Mouse (Mus musculus) embryonic facial prominence, embryonic 14.5 days (tissue): ENCODE results near the gene Lrrc25. TPM values are rescaled to one million over a fixed set of nuclear protein-coding genes. Genes with fewer than 3 reads are reported as not detected.
A peak's percentile ranks its signal among the peaks of the same experiment; 100 is the strongest.

ENCODE experiments used
- ATAC-seq: fragments of 200-750 bp; cut with Nextera tagmentation; 2 replicates; pipeline ENCODE4 v1.8.0; 2017; ENCODE audit warnings: low read depth, moderate number of reproducible peaks, moderate TSS enrichment
- DNase-seq: peaks from one replicate; pipeline ENCODE4 v3.0.0-alpha.2; 2015; ENCODE audit warnings: low spot score
- H3K27ac ChIP-seq: fragments of 300-500 bp; sonication (generic); replicated peaks from 2 replicates; pipeline ENCODE4 v1.5.1; 2014; ENCODE audit warnings: low read depth, mild to moderate bottlenecking, low read length, moderate library complexity
- H3K27me3 ChIP-seq: fragments of 300-500 bp; sonication (generic); replicated peaks from 2 replicates; pipeline ENCODE4 v1.6.1; 2014; ENCODE audit warnings: low read length; ENCODE audit not compliant: control insufficient read depth, insufficient read depth
- H3K36me3 ChIP-seq: fragments of 300-500 bp; sonication (generic); 2 replicates; pipeline ENCODE4 v1.6.1; 2014; ENCODE audit warnings: low read length, mixed read lengths; ENCODE audit not compliant: control insufficient read depth, insufficient read depth
- H3K4me1 ChIP-seq: fragments of 300-500 bp; sonication (generic); 2 replicates; pipeline ENCODE4 v1.6.1; 2014; ENCODE audit warnings: antibody characterized with exemption, low read length; ENCODE audit not compliant: control insufficient read depth, insufficient read depth
- H3K4me2 ChIP-seq: fragments of 300-500 bp; sonication (generic); 2 replicates; pipeline ENCODE4 v1.6.1; 2014; ENCODE audit warnings: low read depth, mild to moderate bottlenecking, low read length, moderate library complexity, mixed read lengths
- H3K4me3 ChIP-seq: fragments of 300-500 bp; sonication (generic); 2 replicates; pipeline ENCODE4 v1.5.1; 2014; ENCODE audit warnings: low read depth, mild to moderate bottlenecking, low read length
- H3K9ac ChIP-seq: fragments of 300-500 bp; sonication (generic); 2 replicates; pipeline ENCODE4 v1.6.1; 2014; ENCODE audit warnings: low read depth, mild to moderate bottlenecking, low read length, moderate library complexity, mixed read lengths
- H3K9me3 ChIP-seq: fragments of 300-500 bp; sonication (generic); 2 replicates; pipeline ENCODE4 v1.6.1; 2016; ENCODE audit warnings: low read length; ENCODE audit not compliant: control insufficient read depth
- WGBS: fragments of 180-500 bp; shearing (Covaris S2); extraction: QIAGEN DNeasy Blood & Tissue Kit; methylation state at CpG from one replicate; pipeline ENCODE4 v1.1.7; 2014; 5-methylcytosine and 5-hydroxymethylcytosine counted together
- polyA plus RNA-seq: library from polyadenylated mRNA; unstranded; fragments of >200 nt; fragmentation: Nextera tagmentation; extraction: Ambion mirVana; gene quantifications from 2 replicates; pipeline ENCODE4 v1.2.1, GENCODE M21; 2014

Lrrc25 gene
- polyA plus RNA-seq, 1 experiment from 2014 or later, result 1.8 TPM

DNA sequence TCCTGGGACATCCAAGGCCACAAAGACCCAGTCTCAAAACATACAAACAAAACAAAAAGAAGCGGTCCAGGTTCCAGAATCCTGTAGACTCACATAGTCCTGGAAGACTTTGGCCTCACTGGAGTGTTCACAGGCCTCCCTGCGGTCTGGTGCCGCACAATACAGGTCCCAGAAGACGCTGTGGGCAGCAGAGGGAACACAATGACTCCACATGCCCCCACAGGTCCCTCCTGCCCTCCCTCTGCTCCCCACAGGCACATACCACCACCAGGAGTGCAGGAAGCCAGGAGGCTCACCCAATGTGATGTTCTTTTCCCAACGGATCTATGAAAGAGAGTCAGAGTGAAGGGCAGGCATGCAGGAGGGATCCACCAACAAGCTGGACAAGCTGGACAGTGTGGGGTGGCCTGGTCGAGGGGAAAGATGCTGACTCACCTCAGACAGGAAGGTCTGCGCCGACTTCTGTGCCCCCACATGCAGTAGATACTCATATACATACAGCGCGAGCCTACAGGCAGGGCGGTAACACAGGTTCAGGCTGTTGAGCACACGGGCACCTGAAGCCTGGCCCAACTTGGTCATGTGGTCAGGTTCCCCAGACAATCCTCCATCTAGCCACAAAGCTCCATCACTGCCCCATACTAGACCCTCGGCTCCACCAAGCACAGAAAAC is 13.7 kb upstream of the Lrrc25 start:
- no peak overlapping the region for H3K27ac ChIP-seq
- peaks cover 24% of the 10 kb centered on the region for H3K4me1 ChIP-seq
- no peak for DNase-seq

DNA sequence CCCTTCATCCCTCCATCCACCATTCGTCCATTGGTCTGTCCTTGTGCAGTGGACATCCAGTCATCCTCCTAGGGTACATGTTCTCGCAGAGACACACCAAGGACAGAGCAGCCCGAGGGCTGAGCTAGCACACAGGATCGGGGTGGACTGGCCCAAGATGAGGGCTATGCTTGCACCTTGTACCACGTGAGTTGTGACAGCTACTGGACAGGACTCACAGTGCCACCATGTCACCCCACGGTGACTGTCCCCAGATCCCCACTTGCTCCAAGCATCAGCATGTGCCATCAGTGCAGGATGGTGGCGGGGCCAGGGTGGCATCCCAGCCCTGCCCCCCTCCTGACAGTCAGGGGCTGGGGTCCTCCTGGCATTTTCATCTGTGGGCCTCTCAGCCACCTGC is 11.4 kb upstream of the Lrrc25 start:
- H3K4me1 ChIP-seq, result peaks cover 27% of the 10 kb centered on the region
- DNase-seq (no peak), ATAC-seq (no peak)
- H3K9ac ChIP-seq, result no peak overlapping the region
- no peak overlapping the region for H3K4me2 ChIP-seq
- H3K9me3 ChIP-seq, result no peaks in the 10 kb centered on the region
- WGBS, result 81% methylated on average over 7 of the region's 7 CpGs
- no peak overlapping the region for H3K4me3 ChIP-seq
- no peak overlapping the region for H3K27ac ChIP-seq
- no peaks in the 10 kb centered on the region for H3K27me3 ChIP-seq
- H3K36me3 ChIP-seq, result peaks cover 11% of the 10 kb centered on the region; the same call in 1 of the 2 replicates

More for the DNA sequence above, 13.7 kb upstream of the Lrrc25 start:
- H3K9me3 ChIP-seq, result no peaks in the 10 kb centered on the region
- 95% methylated on average over 13 of the region's 13 CpGs for WGBS
- H3K27me3 ChIP-seq, result no peaks in the 10 kb centered on the region
- no peak overlapping the region for H3K4me2 ChIP-seq
- ATAC-seq, result no peak
- no peak overlapping the region for H3K4me3 ChIP-seq
- peaks cover 11% of the 10 kb centered on the region for H3K36me3 ChIP-seq
- H3K9ac ChIP-seq, result no peak overlapping the region

DNA sequence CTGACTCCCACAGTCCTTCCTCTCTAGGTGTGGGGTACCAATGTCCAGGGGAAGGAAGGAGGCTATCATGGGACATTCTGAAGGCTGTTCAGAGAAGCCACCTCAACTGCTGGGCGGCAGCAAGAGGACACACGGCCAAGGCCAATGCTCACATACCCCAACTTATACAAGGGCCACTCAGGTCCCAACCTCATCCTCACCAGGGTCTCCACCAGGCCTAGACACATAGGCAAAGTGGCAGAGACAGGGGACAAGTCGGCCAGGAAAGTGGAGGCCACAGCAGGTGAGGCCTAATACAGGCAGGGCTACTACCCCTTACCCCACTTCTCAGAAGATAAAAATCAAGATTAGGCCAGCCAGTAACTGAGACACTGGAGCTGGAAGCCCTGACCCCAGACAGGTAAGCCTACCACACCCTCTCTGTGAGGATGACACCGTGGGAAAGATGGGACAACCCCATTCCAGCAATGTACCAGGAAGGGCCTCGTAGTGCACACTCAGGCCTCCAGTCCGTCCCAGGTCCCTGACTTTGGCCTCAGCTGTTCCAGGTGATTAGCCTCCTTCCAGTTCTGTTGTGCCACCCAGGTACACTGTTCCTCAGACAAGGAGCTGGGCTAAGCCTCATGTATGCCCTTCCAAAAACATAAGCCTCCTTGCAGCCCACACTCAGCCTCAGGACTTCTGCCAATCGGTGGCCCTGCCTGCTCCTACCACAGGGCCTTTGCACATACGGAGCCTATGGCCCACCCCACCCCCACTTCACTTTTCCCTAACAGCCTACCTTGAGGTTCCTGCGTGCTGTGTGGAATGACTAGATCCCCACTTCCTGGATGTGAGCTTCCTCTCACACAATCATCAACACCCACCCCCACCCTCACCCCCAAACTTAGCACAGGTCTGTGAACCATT is 9.8 kb upstream of the Lrrc25 start:
- Histone ChIP-seq H3K9me3 (no peaks in the 10 kb centered on the region), H3K4me2 (peak overlapping the region; percentile 83), H3K4me1 (peaks cover 25% of the 10 kb centered on the region), H3K9ac (no peak overlapping the region), H3K36me3 (peaks cover 11% of the 10 kb centered on the region; the same call in 1 of the 2 replicates), H3K27me3 (no peaks in the 10 kb centered on the region), H3K27ac (no peak overlapping the region), H3K4me3 (no peak overlapping the region)
- no peak for DNase-seq
- no peak for ATAC-seq
- WGBS, result 83% methylated on average over 9 of the region's 9 CpGs

DNA sequence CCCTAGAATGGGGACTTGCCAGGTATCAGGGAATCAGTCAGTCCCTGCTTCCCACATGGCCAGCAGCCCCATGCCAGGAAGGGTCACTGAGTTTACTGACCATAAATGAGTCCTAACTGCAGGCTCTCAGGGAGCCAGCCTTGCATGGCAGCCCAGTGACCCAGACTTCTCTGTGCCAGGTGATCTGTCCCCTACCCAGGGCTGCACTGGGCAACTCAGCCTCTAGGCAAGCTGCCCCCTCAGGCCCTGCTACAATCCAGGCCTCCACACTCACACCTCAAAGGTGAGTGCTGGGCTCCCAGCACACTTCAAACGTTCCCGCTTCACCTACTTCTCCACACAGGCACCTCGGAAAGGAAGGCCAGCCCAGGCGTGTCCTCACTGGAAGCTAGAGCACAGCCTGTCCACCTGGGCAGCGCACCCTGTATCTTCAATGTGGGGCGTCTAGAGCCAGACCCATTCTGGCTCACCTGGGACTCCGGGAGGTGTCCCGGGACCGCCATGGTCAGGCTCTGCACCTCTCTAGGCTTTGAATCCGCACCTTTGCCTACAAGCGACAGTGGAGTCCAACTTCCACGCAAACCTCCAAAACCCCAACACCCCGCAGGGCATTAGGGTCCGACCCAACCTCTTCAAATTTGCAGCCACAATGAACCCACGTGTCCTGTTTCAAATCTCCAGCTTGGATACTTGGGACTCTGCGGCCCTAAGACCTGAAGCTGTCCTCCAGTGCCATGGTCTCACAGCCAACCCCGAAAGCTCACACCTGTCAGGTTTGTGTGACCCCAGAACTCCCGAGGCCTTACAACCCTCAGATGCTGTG is 9.0 kb upstream of the Lrrc25 start:
- ATAC-seq (no peak), DNase-seq (no peak)
- Histone ChIP-seq H3K27me3 (no peaks in the 10 kb centered on the region), H3K9me3 (no peaks in the 10 kb centered on the region), H3K4me1 (peaks cover 21% of the 10 kb centered on the region), H3K4me3 (peak overlapping the region; percentile 80), H3K4me2 (peak overlapping the region; percentile 83), H3K27ac (0 out of 2 replicates have a peak overlapping the region, but pooled peaks have one; percentile 99), H3K36me3 (peaks cover 8% of the 10 kb centered on the region; the same call in 1 of the 2 replicates), H3K9ac (peak overlapping the region; percentile 93)
- WGBS, result 56% methylated on average over 18 of the region's 18 CpGs

DNA sequence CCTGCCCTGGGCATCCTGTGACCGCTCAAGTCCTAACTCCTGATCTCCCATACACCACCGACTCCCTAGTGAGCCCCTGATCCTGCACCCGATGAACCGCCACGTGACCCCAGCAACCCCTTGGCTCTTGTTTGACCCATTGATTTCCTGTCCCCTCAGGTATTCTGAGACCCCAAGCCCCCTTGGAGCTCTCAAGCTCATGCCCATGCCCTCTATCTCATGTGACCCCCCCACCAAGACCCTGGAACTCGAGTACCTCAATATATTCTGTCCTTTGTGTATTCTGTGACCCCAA is 8.4 kb upstream of the Lrrc25 start:
- H3K4me3 ChIP-seq, result peak overlapping the region; percentile 80
- H3K9ac ChIP-seq, result peak overlapping the region; percentile 93
- H3K36me3 ChIP-seq, result peaks cover 3% of the 10 kb centered on the region; the same call in 1 of the 2 replicates
- DNase-seq (no peak), ATAC-seq (no peak)
- H3K4me2 ChIP-seq, result peak overlapping the region; percentile 83
- H3K4me1 ChIP-seq, result peaks cover 21% of the 10 kb centered on the region
- H3K9me3 ChIP-seq, result no peaks in the 10 kb centered on the region
- H3K27ac ChIP-seq, result 0 out of 2 replicates have a peak overlapping the region, but pooled peaks have one; percentile 99
- 20% methylated on average over 6 of the region's 6 CpGs for WGBS
- no peaks in the 10 kb centered on the region for H3K27me3 ChIP-seq

DNA sequence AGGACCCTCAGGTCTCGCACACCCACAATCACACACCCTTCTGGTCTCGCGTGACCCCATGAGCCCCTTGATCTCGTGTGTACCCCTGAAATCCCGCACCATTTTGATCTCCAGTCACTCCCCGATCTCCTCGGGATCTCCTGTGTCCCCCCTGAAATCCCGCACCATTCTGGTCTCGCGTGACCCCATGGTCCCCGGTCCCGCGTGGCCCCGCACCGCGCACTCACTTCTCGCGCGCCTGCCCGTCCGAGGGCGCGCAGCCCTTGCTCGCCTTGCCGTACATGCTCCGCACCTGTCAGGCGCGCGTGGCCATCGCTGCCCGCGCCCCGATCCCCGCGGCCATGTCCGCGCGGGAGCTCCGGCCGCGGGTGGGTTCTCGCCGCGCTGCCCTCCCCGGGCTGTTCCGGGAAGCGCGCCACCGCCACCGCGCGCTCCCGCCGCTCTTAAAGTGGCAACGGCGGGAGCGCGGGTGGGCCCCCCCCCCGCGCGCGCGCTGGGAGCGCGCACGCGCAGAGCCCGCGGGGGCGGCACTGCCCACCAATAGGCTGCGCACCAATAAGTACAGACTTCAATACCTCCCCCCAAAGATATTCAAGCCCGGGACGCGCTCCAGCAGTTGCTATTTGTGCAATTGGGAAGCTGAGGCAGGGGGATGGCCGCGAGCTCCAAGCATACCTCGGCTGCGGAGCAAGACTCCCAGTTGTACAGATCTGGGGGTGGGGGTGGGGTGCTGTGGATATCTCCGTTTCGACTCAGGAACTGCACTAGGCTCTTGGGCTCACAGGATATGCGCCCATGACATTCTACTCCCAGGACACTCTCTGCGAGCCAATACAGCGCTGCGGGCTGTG is 7.8 kb upstream of the Lrrc25 start:
- Histone ChIP-seq H3K36me3 (no peaks in the 10 kb centered on the region), H3K27me3 (no peaks in the 10 kb centered on the region), H3K4me1 (peaks cover 21% of the 10 kb centered on the region), H3K9ac (peak overlapping the region; percentile 93), H3K27ac (peak overlapping the region; percentile 99), H3K4me3 (peak overlapping the region; percentile 80), H3K4me2 (peak overlapping the region; percentile 83), H3K9me3 (no peaks in the 10 kb centered on the region)
- WGBS, result 2% methylated on average over 50 of the region's 84 CpGs
- no peak for ATAC-seq
- peak; percentile 85 for DNase-seq

DNA sequence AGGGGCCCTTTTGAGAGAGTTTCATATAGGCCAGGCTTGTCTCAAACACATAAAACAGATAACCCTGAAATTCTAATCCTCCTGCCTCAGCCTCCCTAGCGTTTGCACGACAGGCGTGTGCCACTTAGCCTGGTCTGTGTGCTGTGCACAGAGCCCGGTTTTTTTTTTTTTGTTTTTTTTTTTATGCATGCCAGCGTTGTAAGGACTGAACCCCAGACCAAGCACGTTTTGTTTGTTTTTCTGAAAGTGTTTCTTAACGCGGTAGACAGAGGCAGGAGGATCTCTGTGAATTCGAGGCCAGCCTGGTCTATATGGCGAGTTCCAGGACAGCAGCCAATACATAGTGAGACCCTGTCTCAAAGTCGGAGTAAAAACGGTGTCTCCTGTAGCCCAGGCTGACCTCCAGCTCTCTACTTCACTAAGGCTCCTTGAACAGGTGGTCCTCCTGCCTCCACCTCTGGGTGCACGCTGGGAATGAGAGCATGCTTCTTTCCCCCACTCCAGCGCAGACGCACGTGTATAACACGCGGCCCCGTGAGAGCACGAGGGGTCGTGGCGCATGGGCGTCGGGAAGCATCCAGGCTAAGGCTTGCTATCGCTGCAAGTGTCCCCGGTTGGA is 7.1 kb upstream of the Lrrc25 start, which contains the start of gene Ssbp4:
Gene Ssbp4, minus strand, starts transcription at position 124 of the 619 bp plus-strand sequence.
- Histone ChIP-seq H3K36me3 (no peaks in the 10 kb centered on the region), H3K27me3 (no peaks in the 10 kb centered on the region), H3K9ac (peak within 1 kb of the TSS; percentile 93), H3K4me2 (peak within 1 kb of the TSS; percentile 83), H3K4me1 (peaks cover 21% of the 10 kb centered on the region), H3K4me3 (peak within 1 kb of the TSS; percentile 80), H3K27ac (peak within 1 kb of the TSS; percentile 99), H3K9me3 (no peaks in the 10 kb centered on the region)
- DNase-seq, result no peak
- ATAC-seq, result no peak
- WGBS, result 4% methylated on average over 26 of the region's 26 CpGs
